Mouse (Mus musculus) lung, adult 2 months (tissue): ENCODE measurements around the gene Kirrel.

ENCODE experiments used
- CTCF ChIP-seq: fragments of 200-500 bp; IDR thresholded peaks from 2 replicates; pipeline ENCODE4 v1.5.1; 2011; ENCODE audit warnings: mild to moderate bottlenecking, low read length, control low read depth; ENCODE audit not compliant: insufficient read depth
- POLR2A ChIP-seq: fragments of 200-500 bp; IDR thresholded peaks from 2 replicates; pipeline ENCODE4 v1.6.1; 2011; ENCODE audit warnings: low read depth, mild to moderate bottlenecking, control low read depth, low read length, borderline replicate concordance; ENCODE audit errors: extremely low read depth

- no peak for TF ChIP-seq CTCF
- TF ChIP-seq POLR2A = no peak
These were observed 12.2 kb downstream of the Kirrel start for GRCm38 (mm10) chr3:87162380-87162779.
